Mouse (Mus musculus): ENCODE data around the gene Catip. TPM values are rescaled to one million over a fixed set of nuclear protein-coding genes. Genes with fewer than 3 reads are reported as not detected.

Gene Catip
- total and polyA plus RNA-seq, 3 experiments, result 0.27 TPM; not detected in 2

GRCm38 (mm10) chr1:74379058-74379504 is 17.2 kb downstream of the Catip start:
- Histone ChIP-seq H3K9me3 (replicated peaks) (no peaks in the 10 kb centered on the region), H3K4me3 (ENCODE audit: low read depth, low read length) (no peak overlapping the region), H3K27me3 (ENCODE audit: insufficient read depth, low read length) (peaks cover 47% of the 10 kb centered on the region), H3K36me3 (replicated peaks) (no peaks in the 10 kb centered on the region), H3K4me1 (ENCODE audit: insufficient read depth, low read depth, low read length) (peaks cover 37% of the 10 kb centered on the region)
- TF ChIP-seq GATA1 (IDR thresholded peaks at IDR 0.05; ENCODE audit: borderline replicate concordance, low read length) (no peak), TAL1 (conservative IDR thresholded peaks at IDR 0.05; ENCODE audit: low read depth, low read length) (no peak), POLR2AphosphoS5 (IDR thresholded peaks at IDR 0.05; ENCODE audit: insufficient replicate concordance, low read depth, low read length) (no peak), GATA2 (IDR thresholded peaks at IDR 0.05; ENCODE audit: borderline replicate concordance, low read depth, low read length) (no peak)
- no peak for ATAC-seq (ENCODE audit: extremely low read depth, insufficient number of reproducible peaks, low FRiP score, poor library complexity, severe bottlenecking)
- DNase-seq (ENCODE audit: low spot score), result no peak

- H3K4me3 ChIP-seq (ENCODE audit: low read depth, low read length), result no peak overlapping the region
- TF ChIP-seq GATA2 (IDR thresholded peaks at IDR 0.05; ENCODE audit: borderline replicate concordance, low read depth, low read length) (no peak), TAL1 (conservative IDR thresholded peaks at IDR 0.05; ENCODE audit: low read depth, low read length) (no peak), POLR2AphosphoS5 (IDR thresholded peaks at IDR 0.05; ENCODE audit: insufficient replicate concordance, low read depth, low read length) (no peak), GATA1 (IDR thresholded peaks at IDR 0.05; ENCODE audit: borderline replicate concordance, low read length) (no peak)
- H3K27me3 ChIP-seq (ENCODE audit: insufficient read depth, low read length), result peaks cover 47% of the 10 kb centered on the region
- H3K4me1 ChIP-seq (ENCODE audit: insufficient read depth, low read depth, low read length), result peaks cover 47% of the 10 kb centered on the region
- no peaks in the 10 kb centered on the region for H3K36me3 ChIP-seq (replicated peaks)
- DNase-seq (ENCODE audit: low spot score) (no peak), ATAC-seq (ENCODE audit: extremely low read depth, insufficient number of reproducible peaks, low FRiP score, poor library complexity, severe bottlenecking) (no peak)
- no peaks in the 10 kb centered on the region for H3K9me3 ChIP-seq (replicated peaks)
Observed at GRCm38 (mm10) chr1:74380484-74380883, 18.6 kb downstream of the Catip start.

- TF ChIP-seq POLR2AphosphoS5 (IDR thresholded peaks at IDR 0.05; ENCODE audit: insufficient replicate concordance, low read depth, low read length) (no peak), CTCF (IDR thresholded peaks at IDR 0.05; ENCODE audit: low read depth, low read length) (no peak), GATA1 (IDR thresholded peaks at IDR 0.05; ENCODE audit: borderline replicate concordance, low read length) (no peak), GATA2 (IDR thresholded peaks at IDR 0.05; ENCODE audit: borderline replicate concordance, low read depth, low read length) (no peak), TAL1 (conservative IDR thresholded peaks at IDR 0.05; ENCODE audit: low read depth, low read length) (no peak)
- Histone ChIP-seq H3K36me3 (replicated peaks) (no peaks in the 10 kb centered on the region), H3K4me1 (ENCODE audit: insufficient read depth, low read depth, low read length) (peaks cover 50% of the 10 kb centered on the region), H3K4me3 (ENCODE audit: low read depth, low read length) (no peak overlapping the region), H3K27me3 (ENCODE audit: insufficient read depth, low read length) (peaks cover 36% of the 10 kb centered on the region), H3K9me3 (replicated peaks) (no peaks in the 10 kb centered on the region)
- ATAC-seq (ENCODE audit: extremely low read depth, insufficient number of reproducible peaks, low FRiP score, poor library complexity, severe bottlenecking) (no peak), DNase-seq (ENCODE audit: low spot score) (no peak)
Observed at GRCm38 (mm10) chr1:74381588-74382021, 19.7 kb downstream of the Catip start.

GRCm38 (mm10) chr1:74383385-74383784 is 21.5 kb downstream of the Catip start:
- Histone ChIP-seq H3K36me3 (replicated peaks) (no peaks in the 10 kb centered on the region), H3K4me1 (ENCODE audit: insufficient read depth, low read depth, low read length) (peaks cover 65% of the 10 kb centered on the region)
- no peak for ATAC-seq (ENCODE audit: extremely low read depth, insufficient number of reproducible peaks, low FRiP score, poor library complexity, severe bottlenecking)

GRCm38 (mm10) chr1:74384525-74384924 is 22.6 kb downstream of the Catip start:
- no peaks in the 10 kb centered on the region for H3K36me3 ChIP-seq (replicated peaks)
- no peak for TF ChIP-seq POLR2AphosphoS5 (IDR thresholded peaks at IDR 0.05; ENCODE audit: insufficient replicate concordance, low read depth, low read length)
- TF ChIP-seq GATA2 (IDR thresholded peaks at IDR 0.05; ENCODE audit: borderline replicate concordance, low read depth, low read length), result no peak
- TF ChIP-seq GATA1 (IDR thresholded peaks at IDR 0.05; ENCODE audit: borderline replicate concordance, low read length), result no peak
- no peak for TF ChIP-seq CTCF (IDR thresholded peaks at IDR 0.05; ENCODE audit: low read depth, low read length)
- no peak for TF ChIP-seq TAL1 (conservative IDR thresholded peaks at IDR 0.05; ENCODE audit: low read depth, low read length)
- H3K4me3 ChIP-seq (ENCODE audit: low read depth, low read length), result no peak overlapping the region
- no peaks in the 10 kb centered on the region for H3K9me3 ChIP-seq (replicated peaks)
- DNase-seq (ENCODE audit: low spot score), result no peak
- peaks cover 69% of the 10 kb centered on the region for H3K4me1 ChIP-seq (ENCODE audit: insufficient read depth, low read depth, low read length)
- peaks cover 28% of the 10 kb centered on the region for H3K27me3 ChIP-seq (ENCODE audit: insufficient read depth, low read length)
- no peak for ATAC-seq (ENCODE audit: extremely low read depth, insufficient number of reproducible peaks, low FRiP score, poor library complexity, severe bottlenecking)

More at GRCm38 (mm10) chr1:74383385-74383784, 21.5 kb downstream of the Catip start:
- DNase-seq (ENCODE audit: low spot score), result no peak
- peaks cover 28% of the 10 kb centered on the region for H3K27me3 ChIP-seq (ENCODE audit: insufficient read depth, low read length)
- H3K4me3 ChIP-seq (ENCODE audit: low read depth, low read length), result no peak overlapping the region
- TF ChIP-seq GATA2 (IDR thresholded peaks at IDR 0.05; ENCODE audit: borderline replicate concordance, low read depth, low read length) (no peak), CTCF (IDR thresholded peaks at IDR 0.05; ENCODE audit: low read depth, low read length) (no peak), POLR2AphosphoS5 (IDR thresholded peaks at IDR 0.05; ENCODE audit: insufficient replicate concordance, low read depth, low read length) (no peak), GATA1 (IDR thresholded peaks at IDR 0.05; ENCODE audit: borderline replicate concordance, low read length) (no peak), TAL1 (conservative IDR thresholded peaks at IDR 0.05; ENCODE audit: low read depth, low read length) (no peak)
- no peaks in the 10 kb centered on the region for H3K9me3 ChIP-seq (replicated peaks)

- no peak for DNase-seq (ENCODE audit: low spot score)
- ATAC-seq (ENCODE audit: extremely low read depth, insufficient number of reproducible peaks, low FRiP score, poor library complexity, severe bottlenecking), result no peak
- H3K9me3 ChIP-seq (replicated peaks), result no peaks in the 10 kb centered on the region
- no peak overlapping the region for H3K4me3 ChIP-seq (ENCODE audit: low read depth, low read length)
- peaks cover 69% of the 10 kb centered on the region for H3K4me1 ChIP-seq (ENCODE audit: insufficient read depth, low read depth, low read length)
- peaks cover 28% of the 10 kb centered on the region for H3K27me3 ChIP-seq (ENCODE audit: insufficient read depth, low read length)
- TF ChIP-seq GATA1 (IDR thresholded peaks at IDR 0.05; ENCODE audit: borderline replicate concordance, low read length), result no peak
- no peak for TF ChIP-seq TAL1 (conservative IDR thresholded peaks at IDR 0.05; ENCODE audit: low read depth, low read length)
- TF ChIP-seq GATA2 (IDR thresholded peaks at IDR 0.05; ENCODE audit: borderline replicate concordance, low read depth, low read length), result no peak
- no peak for TF ChIP-seq CTCF (IDR thresholded peaks at IDR 0.05; ENCODE audit: low read depth, low read length)
- no peak for TF ChIP-seq POLR2AphosphoS5 (IDR thresholded peaks at IDR 0.05; ENCODE audit: insufficient replicate concordance, low read depth, low read length)
- no peaks in the 10 kb centered on the region for H3K36me3 ChIP-seq (replicated peaks)
Observed at GRCm38 (mm10) chr1:74385064-74385463, 23.2 kb downstream of the Catip start.

All from G1E (cell line).